Mouse (Mus musculus) skeletal muscle tissue, postnatal 0 days (tissue): ENCODE measurements around the gene Lyar. TPM values are rescaled to one million over a fixed set of nuclear protein-coding genes. Genes with fewer than 3 reads are reported as not detected.

Experiments
- polyA plus RNA-seq: library from polyadenylated mRNA; unstranded; fragments of >200 nt; fragmentation: Nextera tagmentation; extraction: Ambion mirVana; gene quantifications from 2 replicates; pipeline ENCODE4 v1.2.1, GENCODE M21; 2015

Lyar gene
- 35.1 and 42.6 TPM in 2 replicates for polyA plus RNA-seq

GRCm38 (mm10) chr5:38220328-38220912 lies at the start of gene Lyar, which contains the start of gene Zbtb49:
Gene Lyar, plus strand, starts transcription at chr5:38220470.
Gene Zbtb49, minus strand, starts transcription at chr5:38220457.

DNA sequence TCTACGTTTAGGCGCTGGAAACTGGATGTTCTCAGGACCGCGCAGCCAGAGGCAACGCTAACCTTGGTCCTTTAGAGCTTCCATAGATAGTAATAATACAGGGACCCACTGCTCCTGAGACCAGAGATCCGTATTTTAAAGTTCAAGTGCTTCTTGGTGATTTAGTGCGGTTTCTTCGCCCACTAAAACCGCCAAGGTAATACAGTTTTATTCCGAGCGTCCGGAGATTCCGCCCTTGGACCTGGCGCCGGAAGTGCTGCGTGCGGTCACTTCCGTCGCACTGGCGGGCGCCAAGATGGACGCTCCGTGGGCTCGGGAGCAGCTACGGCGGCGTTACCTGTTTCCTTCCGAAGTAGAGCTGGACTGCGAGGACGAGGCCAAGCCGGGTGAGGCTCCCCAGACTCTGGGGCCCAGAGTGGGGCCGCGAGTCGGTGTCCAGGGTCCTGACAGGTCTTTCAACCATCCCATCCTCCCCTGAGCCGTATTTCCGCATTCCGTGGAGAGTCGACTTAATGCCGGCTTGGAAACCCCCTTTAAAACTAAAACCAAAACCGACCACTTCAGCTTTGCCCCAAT lies 39.9 kb downstream of the Lyar start, which contains the start of gene Tmem128:
TSS of gene Tmem128 (plus strand) at position 79 of the 576 bp plus-strand sequence.

GRCm38 (mm10) chr5:38275771-38276170 lies 55.5 kb downstream of the Lyar start, which contains the start of gene Otop1:
Gene Otop1, plus strand, starts transcription at chr5:38275972.

Other genes with a start within 250 kb of the Lyar start
- 18.6 and 23.2 TPM in 2 replicates for gene Stx18, start 181.7 kb upstream of the Lyar start, polyA plus RNA-seq
- 12.4 and 15.7 TPM in 2 replicates for gene Nsg1, start 60.6 kb upstream of the Lyar start, polyA plus RNA-seq
- gene Zbtb49, start within 50 bp of the Lyar start, polyA plus RNA-seq = 3.4 and 4.7 TPM in 2 replicates
- gene Tmem128, start 39.7 kb downstream of the Lyar start, polyA plus RNA-seq = 41.8 and 44.5 TPM in 2 replicates
- not detected in 2 replicates for gene Otop1, start 55.5 kb downstream of the Lyar start, polyA plus RNA-seq
- not detected in 2 replicates for gene Drd5, start 98.9 kb downstream of the Lyar start, polyA plus RNA-seq